Mouse (Mus musculus) embryo, embryonic 10 days (tissue): ENCODE measurements around the gene Ifi206.

ENCODE experiments used
- DNase-seq: peaks from one replicate; pipeline ENCODE4 v3.0.0-alpha.2; 2015; ENCODE audit warnings: low spot score

Gene Ifi206

DNA sequence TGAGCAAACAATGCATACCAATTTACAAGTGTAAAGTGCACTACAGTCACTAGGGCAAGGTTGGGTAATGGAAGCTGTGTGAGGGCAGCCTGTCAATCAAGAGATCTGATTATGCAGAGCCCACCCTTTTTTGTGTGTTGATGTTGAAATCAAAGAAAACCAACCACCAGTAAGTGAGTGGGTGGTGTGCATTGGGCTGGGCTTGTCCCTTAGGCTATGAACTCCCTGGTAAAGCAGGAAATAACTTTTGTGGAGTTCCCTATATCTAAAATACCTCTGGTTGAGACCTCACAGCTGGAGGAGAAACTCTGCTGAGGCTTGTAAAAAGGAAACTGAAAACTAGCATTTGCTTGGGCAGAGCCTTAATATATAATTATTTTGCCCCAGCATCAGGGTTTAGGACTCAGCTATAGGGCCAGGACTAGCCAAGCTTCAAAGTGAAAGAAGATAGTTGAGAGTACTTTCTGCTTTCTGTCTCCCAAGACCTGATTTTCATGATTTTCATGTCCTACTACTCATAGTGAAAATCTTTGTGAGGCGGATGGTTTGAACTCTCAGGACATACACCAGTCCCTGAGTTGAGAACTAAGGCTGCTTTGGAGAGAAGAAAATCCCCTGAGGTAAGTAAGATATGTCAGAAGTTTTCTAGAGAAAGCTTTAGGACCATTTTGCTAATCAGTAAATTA, 71.8 kb downstream of the Ifi206 start:
- DNase-seq, result no peak

GRCm38 (mm10) chr1:173418516-173418915, 72.3 kb downstream of the Ifi206 start:
- DNase-seq, result no peak
